Mouse (Mus musculus): ENCODE data around the gene Wnt7b. TPM values are rescaled to one million over a fixed set of nuclear protein-coding genes. Genes with fewer than 3 reads are reported as not detected.
A peak's percentile ranks its signal among the peaks of the same experiment; 100 is the strongest.

Gene Wnt7b
- polyA plus RNA-seq, 1 experiment = not detected

DNA sequence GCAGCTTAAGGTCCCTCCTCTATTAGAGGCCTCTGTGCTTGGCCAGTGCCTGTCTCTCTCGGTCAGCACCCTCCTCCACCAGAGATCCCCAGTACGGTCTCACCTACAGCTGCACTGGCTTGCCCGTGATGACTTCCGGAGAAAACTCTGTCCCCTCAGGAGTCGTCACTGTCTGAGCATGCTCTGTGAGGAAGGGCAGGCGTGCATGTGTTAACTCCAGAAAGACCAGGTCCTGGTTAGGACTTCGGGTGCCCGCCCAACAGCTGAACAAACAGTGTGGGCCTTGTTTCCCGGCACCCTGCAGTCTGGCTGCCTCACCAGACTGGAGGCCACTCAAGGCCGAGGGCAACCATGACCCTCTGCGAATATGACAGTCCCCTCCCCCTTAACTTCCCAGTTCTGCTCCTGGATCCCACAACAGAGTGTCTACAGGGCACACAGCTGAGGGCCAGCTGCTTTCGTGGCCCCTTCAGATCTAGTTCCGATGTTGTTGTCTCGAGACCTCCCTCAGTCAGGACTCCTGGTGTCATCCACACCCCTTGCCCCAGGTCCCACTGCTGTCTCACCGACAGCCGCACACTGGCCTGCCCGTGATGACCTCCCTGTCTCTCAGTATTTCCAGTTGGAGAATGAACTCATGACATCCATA, 23.8 kb upstream of the Wnt7b start:
- Histone ChIP-seq H3K36me3 (ENCODE audit: control insufficient read depth, insufficient read depth, low read length) (no peaks in the 10 kb centered on the region), H3K4me1 (ENCODE audit: control insufficient read depth, insufficient read depth, insufficient read length, low read length) (peaks cover 9% of the 10 kb centered on the region), H3K27ac (ENCODE audit: insufficient read depth, low read depth, low read length) (no peak overlapping the region; the same call in 1 of the 2 replicates), H3K27me3 (ENCODE audit: control insufficient read depth, insufficient read depth, low read length) (no peaks in the 10 kb centered on the region), H3K4me3 (ENCODE audit: low read depth, low read length) (0 out of 2 replicates have a peak overlapping the region, but pooled peaks have one; percentile 3)
- WGBS = 41% methylated on average over 17 of the region's 17 CpGs
- TF ChIP-seq CTCF (IDR thresholded peaks at IDR 0.05; ENCODE audit: extremely low read depth, insufficient read length, insufficient replicate concordance, low read depth, low read length) (no peak), POLR2A (IDR thresholded peaks at IDR 0.05; ENCODE audit: low read depth, low read length) (no peak)

DNA sequence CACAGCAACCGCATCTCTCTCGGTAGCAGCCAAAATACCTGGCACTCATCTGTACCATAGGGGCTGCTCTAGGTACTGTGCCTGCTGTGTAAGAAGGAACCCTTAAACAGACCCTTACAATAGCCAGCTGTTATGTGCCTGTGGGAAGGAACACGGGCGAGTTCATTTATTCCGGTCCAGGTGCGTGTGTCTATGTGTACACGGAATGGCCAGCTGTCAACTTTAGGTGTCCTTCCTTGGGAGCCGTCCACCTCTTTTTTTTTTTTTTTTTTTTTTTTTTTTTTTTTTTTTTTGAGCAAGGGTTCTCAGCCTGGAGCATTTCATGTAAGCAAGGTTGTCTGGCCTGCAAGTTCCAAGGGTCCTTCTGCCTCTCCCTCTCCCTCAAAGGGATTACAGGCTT, 22.7 kb upstream of the Wnt7b start:
- WGBS = 84% methylated on average over 8 of the region's 8 CpGs
- TF ChIP-seq CTCF (IDR thresholded peaks at IDR 0.05; ENCODE audit: extremely low read depth, insufficient read length, insufficient replicate concordance, low read depth, low read length) (no peak), POLR2A (IDR thresholded peaks at IDR 0.05; ENCODE audit: low read depth, low read length) (no peak)
- no peak overlapping the region for H3K4me3 ChIP-seq (ENCODE audit: low read depth, low read length)
- H3K27me3 ChIP-seq (ENCODE audit: control insufficient read depth, insufficient read depth, low read length) = no peaks in the 10 kb centered on the region
- H3K36me3 ChIP-seq (ENCODE audit: control insufficient read depth, insufficient read depth, low read length) = no peaks in the 10 kb centered on the region
- peaks cover 10% of the 10 kb centered on the region for H3K4me1 ChIP-seq (ENCODE audit: control insufficient read depth, insufficient read depth, insufficient read length, low read length)
- no peak overlapping the region for H3K27ac ChIP-seq (ENCODE audit: insufficient read depth, low read depth, low read length)

DNA sequence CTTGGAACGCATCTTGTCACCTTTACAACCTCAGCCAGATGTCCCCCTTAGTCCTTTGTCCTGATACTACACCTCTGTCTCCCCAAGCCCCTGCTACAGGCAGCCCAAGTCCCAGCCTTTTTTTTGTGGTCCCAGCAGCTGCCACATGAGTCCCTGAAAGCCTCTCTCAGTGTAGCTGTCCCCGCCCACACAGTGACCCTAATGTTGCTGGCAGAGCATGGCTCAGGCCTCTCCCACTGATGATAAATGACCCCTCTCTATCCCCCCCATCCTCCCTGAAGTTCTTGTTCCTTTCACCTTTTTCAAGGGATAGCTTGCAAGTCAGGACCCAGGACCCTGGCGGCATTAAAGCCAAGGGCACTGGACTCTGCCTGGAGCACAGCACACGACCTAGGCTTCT, 22.2 kb upstream of the Wnt7b start:
- no peak overlapping the region for H3K4me3 ChIP-seq (ENCODE audit: low read depth, low read length)
- no peaks in the 10 kb centered on the region for H3K36me3 ChIP-seq (ENCODE audit: control insufficient read depth, insufficient read depth, low read length)
- peaks cover 13% of the 10 kb centered on the region for H3K4me1 ChIP-seq (ENCODE audit: control insufficient read depth, insufficient read depth, insufficient read length, low read length)
- 90% methylated on average over 4 of the region's 4 CpGs for WGBS
- no peak overlapping the region for H3K27ac ChIP-seq (ENCODE audit: insufficient read depth, low read depth, low read length)
- TF ChIP-seq POLR2A (IDR thresholded peaks at IDR 0.05; ENCODE audit: low read depth, low read length) = no peak
- no peaks in the 10 kb centered on the region for H3K27me3 ChIP-seq (ENCODE audit: control insufficient read depth, insufficient read depth, low read length)

- 25% methylated on average over 5 of the region's 5 CpGs for WGBS
- no peak for TF ChIP-seq POLR2A (IDR thresholded peaks at IDR 0.05; ENCODE audit: low read depth, low read length)
- TF ChIP-seq CTCF (IDR thresholded peaks at IDR 0.05; ENCODE audit: extremely low read depth, insufficient read length, insufficient replicate concordance, low read depth, low read length) = no peak
- Histone ChIP-seq H3K27ac (ENCODE audit: insufficient read depth, low read depth, low read length) (no peak overlapping the region), H3K27me3 (ENCODE audit: control insufficient read depth, insufficient read depth, low read length) (no peaks in the 10 kb centered on the region), H3K4me3 (ENCODE audit: low read depth, low read length) (no peak overlapping the region), H3K36me3 (ENCODE audit: control insufficient read depth, insufficient read depth, low read length) (no peaks in the 10 kb centered on the region), H3K4me1 (ENCODE audit: control insufficient read depth, insufficient read depth, insufficient read length, low read length) (peaks cover 13% of the 10 kb centered on the region)
These were observed 21.1 kb upstream of the Wnt7b start for GRCm38 (mm10) chr15:85603422-85603821.

DNA sequence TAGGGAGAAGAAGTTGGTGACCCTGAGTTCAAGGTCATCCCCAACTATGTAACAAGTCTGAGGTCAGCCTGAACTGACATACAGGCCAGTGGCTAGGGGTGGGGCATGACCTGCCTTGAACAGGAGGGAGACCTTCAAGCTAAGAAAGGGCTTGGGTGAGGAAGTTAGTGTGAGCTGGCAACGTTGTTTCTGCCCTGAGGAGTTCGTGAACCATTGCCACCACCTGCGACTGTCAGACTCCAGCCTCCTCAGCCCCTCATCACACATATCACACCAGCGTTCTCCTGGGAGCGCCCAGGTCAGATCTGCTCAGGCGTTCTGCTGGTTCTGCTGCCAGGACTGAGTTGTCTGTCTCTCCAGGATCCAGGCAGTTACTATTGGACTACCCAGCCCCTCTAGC, 20.5 kb upstream of the Wnt7b start:
- H3K36me3 ChIP-seq (ENCODE audit: control insufficient read depth, insufficient read depth, low read length) = no peaks in the 10 kb centered on the region
- H3K4me1 ChIP-seq (ENCODE audit: control insufficient read depth, insufficient read depth, insufficient read length, low read length) = peaks cover 13% of the 10 kb centered on the region
- no peaks in the 10 kb centered on the region for H3K27me3 ChIP-seq (ENCODE audit: control insufficient read depth, insufficient read depth, low read length)
- H3K27ac ChIP-seq (ENCODE audit: insufficient read depth, low read depth, low read length) = no peak overlapping the region
- H3K4me3 ChIP-seq (ENCODE audit: low read depth, low read length) = no peak overlapping the region
- no peak for TF ChIP-seq POLR2A (IDR thresholded peaks at IDR 0.05; ENCODE audit: low read depth, low read length)
- TF ChIP-seq CTCF (IDR thresholded peaks at IDR 0.05; ENCODE audit: extremely low read depth, insufficient read length, insufficient replicate concordance, low read depth, low read length) = no peak
- WGBS = 71% methylated on average over 6 of the region's 6 CpGs

- 96% methylated on average over 5 of the region's 5 CpGs for WGBS
- no peak overlapping the region for H3K4me3 ChIP-seq (ENCODE audit: low read depth, low read length)
- H3K27me3 ChIP-seq (ENCODE audit: control insufficient read depth, insufficient read depth, low read length) = no peaks in the 10 kb centered on the region
- H3K36me3 ChIP-seq (ENCODE audit: control insufficient read depth, insufficient read depth, low read length) = no peaks in the 10 kb centered on the region
- H3K4me1 ChIP-seq (ENCODE audit: control insufficient read depth, insufficient read depth, insufficient read length, low read length) = peaks cover 13% of the 10 kb centered on the region
- no peak overlapping the region for H3K27ac ChIP-seq (ENCODE audit: insufficient read depth, low read depth, low read length)
- TF ChIP-seq POLR2A (IDR thresholded peaks at IDR 0.05; ENCODE audit: low read depth, low read length) = no peak
- no peak for TF ChIP-seq CTCF (IDR thresholded peaks at IDR 0.05; ENCODE audit: extremely low read depth, insufficient read length, insufficient replicate concordance, low read depth, low read length)
These were observed 19.7 kb upstream of the Wnt7b start for GRCm38 (mm10) chr15:85602021-85602420.

DNA sequence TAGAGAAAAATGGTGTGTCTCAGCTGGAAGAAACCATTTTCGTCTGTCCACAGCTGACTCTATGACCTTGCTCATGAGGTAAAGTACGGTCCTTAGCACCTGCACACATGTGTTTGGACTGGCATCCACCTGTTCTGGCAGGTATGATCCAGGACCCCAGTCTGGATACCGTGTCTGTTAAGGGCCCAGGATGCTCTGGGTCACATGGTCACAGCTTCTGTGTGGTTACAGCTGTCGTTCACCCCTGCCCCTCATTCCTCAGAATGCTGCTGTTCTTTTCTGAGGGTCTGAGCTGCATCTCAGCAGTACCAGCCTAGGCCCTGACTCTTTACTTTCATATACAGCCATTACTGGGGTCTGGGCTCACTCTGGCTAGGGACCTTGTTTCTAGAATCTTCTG, 18.9 kb upstream of the Wnt7b start:
- TF ChIP-seq CTCF (IDR thresholded peaks at IDR 0.05; ENCODE audit: extremely low read depth, insufficient read length, insufficient replicate concordance, low read depth, low read length) = no peak
- TF ChIP-seq POLR2A (IDR thresholded peaks at IDR 0.05; ENCODE audit: low read depth, low read length) = no peak
- WGBS = 76% methylated on average over 4 of the region's 4 CpGs
- Histone ChIP-seq H3K27ac (ENCODE audit: insufficient read depth, low read depth, low read length) (0 out of 2 replicates have a peak overlapping the region, but pooled peaks have one; percentile 22), H3K36me3 (ENCODE audit: control insufficient read depth, insufficient read depth, low read length) (no peaks in the 10 kb centered on the region), H3K4me3 (ENCODE audit: low read depth, low read length) (no peak overlapping the region), H3K4me1 (ENCODE audit: control insufficient read depth, insufficient read depth, insufficient read length, low read length) (peaks cover 11% of the 10 kb centered on the region), H3K27me3 (ENCODE audit: control insufficient read depth, insufficient read depth, low read length) (no peaks in the 10 kb centered on the region)
